Mouse (Mus musculus): ENCODE measurements around the gene Rnft2. TPM values are rescaled to one million over a fixed set of nuclear protein-coding genes. Genes with fewer than 3 reads are reported as not detected.

Rnft2 gene
- polyA plus RNA-seq, 1 experiment from 2014 or later, result 12.7 TPM

- WGBS, result 1% methylated on average over 25 of the region's 25 CpGs
- ATAC-seq (ENCODE audit: low FRiP score), result no peak
- H3K27me3 ChIP-seq (replicated peaks), result peaks cover 66% of the 10 kb centered on the region
- no peaks in the 10 kb centered on the region for H3K36me3 ChIP-seq
- no peaks in the 10 kb centered on the region for H3K9me3 ChIP-seq (replicated peaks)
- peak overlapping the region; percentile 60 for H3K4me3 ChIP-seq (replicated peaks)
- H3K9ac ChIP-seq (replicated peaks), result no peak overlapping the region
- H3K4me1 ChIP-seq, result peaks cover 38% of the 10 kb centered on the region
- H3K27ac ChIP-seq (replicated peaks), result no peak overlapping the region
- peak overlapping the region; percentile 99 for H3K4me2 ChIP-seq
These were observed 73.9 kb downstream of the Rnft2 start for GRCm38 (mm10) chr5:118170888-118171529.

DNA sequence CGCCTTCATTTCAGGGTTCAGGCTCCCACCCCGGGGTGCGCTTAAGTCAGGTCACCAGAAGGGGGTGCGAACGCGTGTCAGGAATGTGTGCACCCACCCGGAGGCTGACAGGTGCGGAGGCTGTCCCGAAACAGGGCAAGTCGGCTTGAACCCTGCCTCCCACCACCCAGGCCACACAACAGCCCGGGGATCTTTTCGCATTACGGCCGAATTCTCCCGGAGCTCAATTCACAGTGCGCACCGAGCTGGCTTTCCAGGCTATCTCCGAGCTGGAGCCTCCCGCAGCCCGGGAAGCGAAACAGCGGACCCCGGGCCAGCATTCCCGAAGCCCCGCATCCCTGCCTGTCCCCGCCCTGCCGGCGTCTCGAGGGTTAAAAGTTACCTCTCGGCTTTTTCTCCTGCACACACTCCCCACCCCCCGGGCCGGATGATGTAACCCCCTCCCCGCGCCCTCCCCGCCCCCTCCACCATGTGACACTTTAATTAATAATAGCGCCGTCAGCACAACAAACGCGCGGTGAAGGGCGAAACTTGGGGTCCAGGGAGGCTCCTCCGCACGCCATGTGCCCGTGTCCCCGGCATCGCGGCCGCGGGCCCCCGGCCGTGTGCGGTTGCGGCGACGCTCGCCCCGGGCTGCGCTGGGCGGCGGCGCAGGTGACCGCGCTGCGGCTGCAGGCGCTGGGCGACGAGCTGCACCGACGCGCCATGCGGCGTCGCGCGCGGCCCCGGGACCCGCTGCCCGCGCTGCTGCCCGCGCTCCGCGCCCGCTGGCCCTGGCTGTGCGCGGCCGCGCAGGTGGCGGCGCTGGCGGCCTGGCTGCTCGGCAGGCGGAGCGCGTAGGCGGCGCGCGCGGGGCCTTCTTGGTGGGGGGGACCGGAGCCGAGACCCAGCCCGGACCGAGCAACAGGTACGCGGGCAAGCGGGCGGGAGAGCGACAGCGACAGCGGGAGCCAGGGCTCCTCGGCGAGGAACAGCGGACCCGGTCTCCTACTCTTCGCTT, 75.4 kb downstream of the Rnft2 start:
- Histone ChIP-seq H3K4me2 (peak overlapping the region; percentile 99), H3K27ac (replicated peaks) (no peak overlapping the region), H3K9me3 (replicated peaks) (no peaks in the 10 kb centered on the region), H3K27me3 (replicated peaks) (peaks cover 61% of the 10 kb centered on the region), H3K9ac (replicated peaks) (peak overlapping the region; percentile 59), H3K4me1 (peaks cover 34% of the 10 kb centered on the region), H3K4me3 (replicated peaks) (peak overlapping the region; percentile 60), H3K36me3 (no peaks in the 10 kb centered on the region)
- under 1% methylated on average over 98 of the region's 117 CpGs for WGBS
- ATAC-seq (ENCODE audit: low FRiP score), result peak; percentile 72

GRCm38 (mm10) chr5:118167561-118167995, 77.3 kb downstream of the Rnft2 start:
- Histone ChIP-seq H3K27ac (replicated peaks) (no peak overlapping the region), H3K27me3 (replicated peaks) (peaks cover 56% of the 10 kb centered on the region), H3K4me3 (replicated peaks) (no peak overlapping the region), H3K9ac (replicated peaks) (no peak overlapping the region), H3K4me1 (peaks cover 28% of the 10 kb centered on the region), H3K9me3 (replicated peaks) (no peaks in the 10 kb centered on the region), H3K36me3 (no peaks in the 10 kb centered on the region), H3K4me2 (no peak overlapping the region)
- ATAC-seq (ENCODE audit: low FRiP score), result 0 out of 2 replicates have a peak, but pooled peaks have one; percentile 15
- WGBS, result 51% methylated on average over 8 of the region's 8 CpGs

GRCm38 (mm10) chr5:118165462-118165861, 79.5 kb downstream of the Rnft2 start:
- H3K4me1 ChIP-seq, result peaks cover 10% of the 10 kb centered on the region
- H3K27me3 ChIP-seq (replicated peaks), result peaks cover 56% of the 10 kb centered on the region
- H3K36me3 ChIP-seq, result no peaks in the 10 kb centered on the region
- no peak overlapping the region for H3K27ac ChIP-seq (replicated peaks)
- H3K4me3 ChIP-seq (replicated peaks), result no peak overlapping the region
- H3K4me2 ChIP-seq, result no peak overlapping the region
- H3K9me3 ChIP-seq (replicated peaks), result no peaks in the 10 kb centered on the region
- no peak overlapping the region for H3K9ac ChIP-seq (replicated peaks)
- no peak for ATAC-seq (ENCODE audit: low FRiP score)

DNA sequence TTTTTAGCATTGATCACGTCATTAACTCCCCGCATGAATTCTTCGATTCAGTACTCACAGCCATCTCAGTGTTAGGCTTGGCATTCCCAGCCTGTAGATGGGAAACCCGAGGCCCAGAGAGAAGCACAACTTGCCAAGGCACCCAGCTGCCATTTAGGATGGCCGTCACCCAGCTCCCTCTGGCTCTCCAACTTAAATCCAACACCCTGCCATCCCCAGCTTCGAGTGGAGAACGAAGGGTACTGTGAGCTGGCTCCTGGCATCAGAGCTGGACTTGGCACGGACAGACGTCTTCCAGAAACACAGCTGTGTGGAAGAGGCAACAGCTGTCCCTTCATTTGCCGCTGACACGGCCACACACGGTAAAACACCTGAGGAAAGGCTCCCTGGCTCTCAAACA, 80.3 kb downstream of the Rnft2 start, which contains the start of gene Hrk:
Gene Hrk, plus strand, starts transcription at position 68 of the 400 bp plus-strand sequence.
- no peak within 1 kb of the TSS for H3K4me3 ChIP-seq (replicated peaks)
- 60% methylated on average over 12 of the region's 12 CpGs for WGBS
- no peak for ATAC-seq (ENCODE audit: low FRiP score)
- no peaks in the 10 kb centered on the region for H3K9me3 ChIP-seq (replicated peaks)
- H3K27me3 ChIP-seq (replicated peaks), result peaks cover 55% of the 10 kb centered on the region
- no peak within 1 kb of the TSS for H3K4me2 ChIP-seq
- H3K4me1 ChIP-seq, result peaks cover 10% of the 10 kb centered on the region
- H3K36me3 ChIP-seq, result no peaks in the 10 kb centered on the region
- no peak within 1 kb of the TSS for H3K9ac ChIP-seq (replicated peaks)
- no peak within 1 kb of the TSS for H3K27ac ChIP-seq (replicated peaks)

- 37% methylated on average over 4 of the region's 4 CpGs for WGBS
- no peak for ATAC-seq (ENCODE audit: low FRiP score)
- Histone ChIP-seq H3K27ac (replicated peaks) (no peak overlapping the region), H3K9me3 (replicated peaks) (no peaks in the 10 kb centered on the region), H3K36me3 (no peaks in the 10 kb centered on the region), H3K4me2 (no peak overlapping the region), H3K9ac (replicated peaks) (no peak overlapping the region), H3K27me3 (replicated peaks) (peaks cover 33% of the 10 kb centered on the region), H3K4me3 (replicated peaks) (no peak overlapping the region), H3K4me1 (no peaks in the 10 kb centered on the region)
These were observed 84.2 kb downstream of the Rnft2 start for GRCm38 (mm10) chr5:118160691-118161090.

- H3K36me3 ChIP-seq, result no peaks in the 10 kb centered on the region
- no peak overlapping the region for H3K4me3 ChIP-seq (replicated peaks)
- 58% methylated on average over 4 of the region's 4 CpGs for WGBS
- no peaks in the 10 kb centered on the region for H3K9me3 ChIP-seq (replicated peaks)
- no peak overlapping the region for H3K9ac ChIP-seq (replicated peaks)
- H3K4me2 ChIP-seq, result no peak overlapping the region
- no peak for ATAC-seq (ENCODE audit: low FRiP score)
- no peak overlapping the region for H3K27ac ChIP-seq (replicated peaks)
- H3K27me3 ChIP-seq (replicated peaks), result peaks cover 13% of the 10 kb centered on the region
- H3K4me1 ChIP-seq, result peaks cover 23% of the 10 kb centered on the region
These were observed 87.9 kb downstream of the Rnft2 start for GRCm38 (mm10) chr5:118156976-118157375.

DNA sequence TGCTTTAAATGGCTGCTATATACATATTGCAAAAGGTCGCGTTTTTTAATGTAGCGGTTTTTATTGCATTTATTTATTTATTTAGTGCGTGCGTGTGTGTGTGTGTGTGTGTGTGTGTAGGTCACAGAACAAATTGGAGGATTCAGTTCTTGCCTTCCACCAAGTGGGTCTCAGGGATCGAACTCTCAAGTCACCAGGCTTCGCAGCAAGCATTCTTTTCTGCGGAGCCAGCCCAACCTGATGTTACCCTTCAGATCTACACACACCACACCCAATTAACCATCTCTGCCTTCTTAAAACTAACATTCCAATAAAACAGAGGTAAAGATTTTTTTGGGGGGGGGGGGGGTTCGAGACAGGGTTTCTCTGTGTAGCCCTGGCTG, 89.4 kb downstream of the Rnft2 start:
- WGBS, result 17% methylated on average over 9 of the region's 9 CpGs
- peak; percentile 29; the same call in 1 of the 2 replicates for ATAC-seq (ENCODE audit: low FRiP score)
- H3K27me3 ChIP-seq (replicated peaks), result peaks cover 3% of the 10 kb centered on the region
- H3K36me3 ChIP-seq, result peaks cover 5% of the 10 kb centered on the region; the same call in 1 of the 2 replicates
- H3K4me3 ChIP-seq (replicated peaks), result peak overlapping the region; percentile 97
- H3K9ac ChIP-seq (replicated peaks), result peak overlapping the region; percentile 90; the same call in 1 of the 2 replicates
- peak overlapping the region; percentile 80 for H3K4me2 ChIP-seq
- peaks cover 25% of the 10 kb centered on the region for H3K4me1 ChIP-seq
- peak overlapping the region; percentile 76 for H3K27ac ChIP-seq (replicated peaks)
- no peaks in the 10 kb centered on the region for H3K9me3 ChIP-seq (replicated peaks)

- peak; percentile 88 for ATAC-seq (ENCODE audit: low FRiP score)
- no peaks in the 10 kb centered on the region for H3K27me3 ChIP-seq (replicated peaks)
- peaks cover 5% of the 10 kb centered on the region; the same call in 1 of the 2 replicates for H3K36me3 ChIP-seq
- H3K9ac ChIP-seq (replicated peaks), result peak within 1 kb of the TSS; percentile 90
- H3K4me3 ChIP-seq (replicated peaks), result peak within 1 kb of the TSS; percentile 97
- H3K4me1 ChIP-seq, result peaks cover 26% of the 10 kb centered on the region
- H3K4me2 ChIP-seq, result peak within 1 kb of the TSS; percentile 80
- WGBS, result under 1% methylated on average over 63 of the region's 67 CpGs
- H3K27ac ChIP-seq (replicated peaks), result peak within 1 kb of the TSS; percentile 76
- no peaks in the 10 kb centered on the region for H3K9me3 ChIP-seq (replicated peaks)
These were observed 89.9 kb downstream of the Rnft2 start, which contains the start of gene Fbxw8 for GRCm38 (mm10) chr5:118154839-118155564. Gene Fbxw8, minus strand, starts transcription at chr5:118155464.

GRCm38 (mm10) chr5:118149711-118150110, 95.2 kb downstream of the Rnft2 start:
- H3K4me1 ChIP-seq, result peaks cover 61% of the 10 kb centered on the region

DNA sequence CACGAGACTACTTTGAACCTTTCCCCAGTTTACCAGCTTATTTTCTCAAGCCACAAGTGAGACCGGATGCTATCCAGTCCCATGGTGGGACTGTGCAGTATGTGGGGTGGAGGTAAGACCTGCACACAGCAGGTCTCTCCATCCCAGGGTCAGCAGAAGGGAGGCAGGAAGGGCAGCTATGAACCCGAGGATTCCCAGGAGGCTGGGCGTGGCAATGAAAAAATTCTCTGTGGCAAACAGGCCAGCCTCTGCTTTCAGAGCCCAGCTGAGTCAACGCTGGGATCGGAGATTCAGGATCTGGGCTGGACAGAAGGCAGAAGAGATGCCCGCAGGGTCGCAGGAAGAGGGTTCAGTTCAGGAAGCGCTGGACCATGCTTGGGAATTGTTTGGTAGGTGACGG, 97.7 kb downstream of the Rnft2 start:
- 85% methylated on average over 10 of the region's 10 CpGs for WGBS
- Histone ChIP-seq H3K27ac (replicated peaks) (no peak overlapping the region), H3K4me3 (replicated peaks) (no peak overlapping the region), H3K4me2 (no peak overlapping the region), H3K4me1 (peaks cover 54% of the 10 kb centered on the region), H3K9ac (replicated peaks) (no peak overlapping the region), H3K9me3 (replicated peaks) (no peaks in the 10 kb centered on the region), H3K36me3 (peaks cover 6% of the 10 kb centered on the region), H3K27me3 (replicated peaks) (no peaks in the 10 kb centered on the region)
- no peak for ATAC-seq (ENCODE audit: low FRiP score)

More at GRCm38 (mm10) chr5:118149711-118150110, 95.2 kb downstream of the Rnft2 start:
- Histone ChIP-seq H3K27ac (replicated peaks) (no peak overlapping the region), H3K4me2 (no peak overlapping the region), H3K9me3 (replicated peaks) (no peaks in the 10 kb centered on the region), H3K9ac (replicated peaks) (no peak overlapping the region), H3K27me3 (replicated peaks) (no peaks in the 10 kb centered on the region), H3K36me3 (peaks cover 5% of the 10 kb centered on the region; the same call in 1 of the 2 replicates), H3K4me3 (replicated peaks) (no peak overlapping the region)
- 83% methylated on average over 3 of the region's 3 CpGs for WGBS
- no peak for ATAC-seq (ENCODE audit: low FRiP score)
